Comparison of ENCODE assay signal across 7 mouse cellular contexts in the genomic region with DNA sequence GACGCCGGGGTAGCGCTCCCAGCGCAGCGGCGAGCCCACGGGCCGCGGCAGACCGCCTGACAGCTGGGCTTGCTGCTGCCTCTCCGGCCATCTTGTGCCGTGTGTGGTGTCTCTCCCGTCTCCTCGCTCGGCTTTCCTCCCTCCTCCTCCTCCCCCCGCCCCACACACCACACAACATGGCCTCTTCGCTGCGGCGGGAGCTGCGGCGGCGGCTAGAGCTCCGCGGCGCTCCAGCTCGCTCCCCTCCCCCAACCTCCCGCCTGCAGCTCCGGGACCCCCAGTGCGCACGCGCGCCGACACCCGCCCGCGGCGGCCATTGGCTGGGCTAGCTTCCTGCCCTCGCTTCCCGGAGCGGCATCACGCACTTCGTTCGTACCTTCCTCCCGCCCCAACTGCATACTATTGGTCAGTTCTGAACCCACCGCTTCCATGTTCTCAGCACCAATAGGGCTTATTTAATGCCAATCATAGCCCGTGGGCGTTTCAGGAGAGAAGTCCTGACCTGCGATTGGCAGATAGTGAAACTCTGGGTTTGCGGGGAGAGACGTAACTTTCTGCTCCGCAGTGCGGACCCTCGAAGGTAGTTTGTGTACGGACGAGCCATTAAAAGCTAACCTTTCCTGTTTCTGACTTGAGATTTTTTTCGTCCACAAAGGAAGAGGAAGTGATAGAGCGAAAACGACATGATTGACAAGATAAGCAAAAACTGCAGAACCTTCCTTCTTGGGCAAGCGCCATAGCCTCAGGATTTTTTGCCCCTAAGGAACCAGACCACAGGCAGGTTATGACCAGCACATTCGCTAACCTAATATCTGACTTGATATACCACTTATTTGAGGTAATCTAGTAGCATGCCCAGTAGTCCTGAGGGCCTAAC. TPM values are rescaled to one million over a fixed set of nuclear protein-coding genes. Genes with fewer than 3 reads are reported as not detected.
DNase-seq lines count a peak whose midpoint lies in the region; ATAC-seq and TF ChIP-seq lines count a peak whose summit lies in the region.

No protein-coding gene starts in this region.

- 0 out of 2 replicates have a peak, but pooled peaks have one; percentile 19 for TF ChIP-seq CTCF in intestine, postnatal 0 days (IDR thresholded peaks at IDR 0.05; ENCODE audit: low read depth)
- TF ChIP-seq CTCF in small intestine, adult 2 months (IDR thresholded peaks at IDR 0.05; ENCODE audit: extremely low read depth, insufficient read length, insufficient replicate concordance, low read depth, low read length): no peak

- intact Hi-C loops in left cerebral cortex, postnatal 4 days (cut with DNase I): no loop called here

- peak overlapping the region; percentile 100 for H3K9ac ChIP-seq in intestine, postnatal 0 days (ENCODE audit: low read depth, low read length)
- H3K9ac ChIP-seq in midbrain, embryonic 12.5 days (replicated peaks): peak overlapping the region; percentile 100

- H3K9me3 ChIP-seq in embryonic facial prominence, embryonic 10.5 days: no peaks in the 10 kb centered on the region
- no peaks in the 10 kb centered on the region for H3K9me3 ChIP-seq in intestine, postnatal 0 days (ENCODE audit: control insufficient read depth)
- H3K9me3 ChIP-seq in midbrain, embryonic 12.5 days: no peaks in the 10 kb centered on the region

- peaks cover 28% of the 10 kb centered on the region for H3K4me1 ChIP-seq in embryonic facial prominence, embryonic 10.5 days
- H3K4me1 ChIP-seq in intestine, postnatal 0 days (replicated peaks; ENCODE audit: control insufficient read depth, insufficient read depth, low read length): 0 out of 2 replicates have a peak, but pooled peaks cover 5% of the 10 kb centered on the region
- H3K4me1 ChIP-seq in midbrain, embryonic 12.5 days: peaks cover 9% of the 10 kb centered on the region
- H3K4me1 ChIP-seq in small intestine, adult 2 months (ENCODE audit: control insufficient read depth, insufficient read depth, insufficient read length, low read length): peaks cover 4% of the 10 kb centered on the region; the same call in 1 of the 2 replicates

- under 1% methylated on average over 60 of the region's 60 CpGs for WGBS in embryonic facial prominence, embryonic 10.5 days
- 0% methylated on average over 44 of the region's 60 CpGs for WGBS in intestine, postnatal 0 days
- WGBS in midbrain, embryonic 12.5 days: under 1% methylated on average over 58 of the region's 60 CpGs
- under 1% methylated on average over 57 of the region's 60 CpGs for WGBS in small intestine, adult 2 months

- H3K4me2 ChIP-seq in intestine, postnatal 0 days (replicated peaks; ENCODE audit: low read depth): peak overlapping the region; percentile 68
- H3K4me2 ChIP-seq in midbrain, embryonic 12.5 days (replicated peaks): peak overlapping the region; percentile 57

- H3K27ac ChIP-seq in embryonic facial prominence, embryonic 10.5 days (replicated peaks): peak overlapping the region; percentile 100
- H3K27ac ChIP-seq in intestine, postnatal 0 days (ENCODE audit: low read depth, low read length): peak overlapping the region; percentile 100
- peak overlapping the region; percentile 100 for H3K27ac ChIP-seq in midbrain, embryonic 12.5 days (replicated peaks)
- peak overlapping the region; percentile 96 for H3K27ac ChIP-seq in small intestine, adult 2 months (ENCODE audit: insufficient read depth, low read depth, low read length)

- peak; percentile 100 for DNase-seq in adrenal gland, postnatal 10 days
- DNase-seq in embryonic facial prominence, embryonic 10.5 days (ENCODE audit: low spot score): peak; percentile 100
- peak; percentile 100 for DNase-seq in gonadal fat pad, adult 2 months (ENCODE audit: low read depth)
- peak; percentile 100 for DNase-seq in left cerebral cortex, postnatal 4 days

- peak; percentile 99 for ATAC-seq in intestine, postnatal 0 days
- ATAC-seq in midbrain, embryonic 12.5 days (ENCODE audit: low FRiP score, low read depth): peak; percentile 100

- peak overlapping the region; percentile 99 for H3K4me3 ChIP-seq in embryonic facial prominence, embryonic 10.5 days
- peak overlapping the region; percentile 100 for H3K4me3 ChIP-seq in intestine, postnatal 0 days (ENCODE audit: low read depth, low read length)
- peak overlapping the region; percentile 98 for H3K4me3 ChIP-seq in midbrain, embryonic 12.5 days
- peak overlapping the region; percentile 86 for H3K4me3 ChIP-seq in small intestine, adult 2 months (ENCODE audit: low read depth, low read length)

- H3K36me3 ChIP-seq in embryonic facial prominence, embryonic 10.5 days (replicated peaks): peaks cover 18% of the 10 kb centered on the region
- no peaks in the 10 kb centered on the region for H3K36me3 ChIP-seq in intestine, postnatal 0 days (ENCODE audit: control insufficient read depth, insufficient read depth)
- no peaks in the 10 kb centered on the region for H3K36me3 ChIP-seq in midbrain, embryonic 12.5 days
- peaks cover 3% of the 10 kb centered on the region for H3K36me3 ChIP-seq in small intestine, adult 2 months (ENCODE audit: control insufficient read depth, insufficient read depth, low read length)

- H3K27me3 ChIP-seq in embryonic facial prominence, embryonic 10.5 days (replicated peaks; ENCODE audit: low read depth, poor library complexity, severe bottlenecking): no peaks in the 10 kb centered on the region
- no peaks in the 10 kb centered on the region for H3K27me3 ChIP-seq in intestine, postnatal 0 days (replicated peaks; ENCODE audit: control insufficient read depth, insufficient read depth, low read length)
- no peaks in the 10 kb centered on the region for H3K27me3 ChIP-seq in midbrain, embryonic 12.5 days
- H3K27me3 ChIP-seq in small intestine, adult 2 months (ENCODE audit: control insufficient read depth, insufficient read depth, low read length): no peaks in the 10 kb centered on the region

- TF ChIP-seq POLR2A in small intestine, adult 2 months (IDR thresholded peaks at IDR 0.05; ENCODE audit: low read depth, low read length): peak; percentile 99

RNA-seq across cellular contexts. Expression of gene Chd2, which starts 16.9 kb away (rescaled TPM):
- 10 to 100 TPM; 42.8 to 62.0 TPM for total RNA-seq in adrenal gland, postnatal 10 days (2021)
- polyA plus RNA-seq in embryonic facial prominence, embryonic 10.5 days (2016; fragmentation: Nextera tagmentation; extraction: Ambion mirVana): 49.2 and 54.8 TPM in 2 replicates
- polyA plus RNA-seq in gonadal fat pad, adult 2 months (2012; rRNA removed): 32.7 and 43.7 TPM in 2 replicates
- polyA plus RNA-seq in intestine, postnatal 0 days (2015; fragmentation: Nextera tagmentation; extraction: Ambion mirVana): 19.3 and 25.4 TPM in 2 replicates
- 10 to 100 TPM; 52.5 to 57.9 TPM for total RNA-seq in left cerebral cortex, postnatal 4 days (2021)
- polyA plus RNA-seq in midbrain, embryonic 12.5 days (2016; fragmentation: Nextera tagmentation; extraction: Ambion mirVana): 54.8 and 61.4 TPM in 2 replicates
- polyA plus RNA-seq in small intestine, adult 2 months (2012; rRNA removed): 12.3 and 28.0 TPM in 2 replicates

Comparison
In these comparisons a context has a peak if more than half of its experiments do, and no peak if none do; other contexts are left out.
1. Peak in every context shown above with its lines: DNase-seq, ATAC-seq, H3K4me3 ChIP-seq and H3K27ac ChIP-seq.